Mouse (Mus musculus): ENCODE data around the gene Birc7. TPM values are rescaled to one million over a fixed set of nuclear protein-coding genes. Genes with fewer than 3 reads are reported as not detected.
A peak's percentile ranks its signal among the peaks of the same experiment; 100 is the strongest.

Birc7 gene
- polyA plus RNA-seq (2011; ENCODE audit: insufficient read depth, insufficient read length, low read depth, missing spikeins), result 0.56 and 0.85 TPM in 2 replicates

GRCm38 (mm10) chr2:180928723-180929122 is at the start of gene Birc7:
TSS of gene Birc7 (plus strand) at chr2:180929023.
- TF ChIP-seq POLR2A (IDR thresholded peaks at IDR 0.05; ENCODE audit: insufficient read depth, low read length), result no peak
- no peak for TF ChIP-seq EP300 (IDR thresholded peaks at IDR 0.05; ENCODE audit: insufficient read depth, low read depth, low read length)
- no peak for TF ChIP-seq CTCF (IDR thresholded peaks at IDR 0.05; ENCODE audit: low read depth, low read length)

GRCm38 (mm10) chr2:180879365-180880067 is 49.3 kb upstream of the Birc7 start:
- H3K4me1 ChIP-seq (ENCODE audit: control insufficient read depth, insufficient read depth, low read length), result no peaks in the 10 kb centered on the region
- no peak overlapping the region for H3K9ac ChIP-seq (ENCODE audit: low read depth, poor library complexity, severe bottlenecking)
- no peaks in the 10 kb centered on the region for H3K36me3 ChIP-seq (ENCODE audit: control insufficient read depth, insufficient read depth, low read length, poor library complexity, severe bottlenecking)
- no peak for TF ChIP-seq CTCF (IDR thresholded peaks at IDR 0.05; ENCODE audit: low read depth, low read length)
- TF ChIP-seq POLR2A (IDR thresholded peaks at IDR 0.05; ENCODE audit: insufficient read depth, low read length), result no peak
- no peak for TF ChIP-seq EP300 (IDR thresholded peaks at IDR 0.05; ENCODE audit: insufficient read depth, low read depth, low read length)
- no peak overlapping the region for H3K27ac ChIP-seq (ENCODE audit: insufficient read depth, low read length)
- H3K4me3 ChIP-seq (ENCODE audit: low read depth, low read length), result no peak overlapping the region
- H3K9me3 ChIP-seq (replicated peaks; ENCODE audit: control insufficient read depth, insufficient read depth, low read length, poor library complexity, severe bottlenecking), result no peaks in the 10 kb centered on the region
- H3K27me3 ChIP-seq (ENCODE audit: control insufficient read depth, insufficient read depth, low read length, poor library complexity, severe bottlenecking), result no peaks in the 10 kb centered on the region

More at GRCm38 (mm10) chr2:180928723-180929122, at the start of gene Birc7:
- H3K4me1 ChIP-seq (ENCODE audit: control insufficient read depth, insufficient read depth, low read length), result peaks cover 5% of the 10 kb centered on the region
- H3K27me3 ChIP-seq (ENCODE audit: control insufficient read depth, insufficient read depth, low read length, poor library complexity, severe bottlenecking), result no peaks in the 10 kb centered on the region
- H3K9me3 ChIP-seq (replicated peaks; ENCODE audit: control insufficient read depth, insufficient read depth, low read length, poor library complexity, severe bottlenecking), result no peaks in the 10 kb centered on the region
- H3K4me3 ChIP-seq (ENCODE audit: low read depth, low read length), result no peak within 1 kb of the TSS
- no peak within 1 kb of the TSS for H3K27ac ChIP-seq (ENCODE audit: insufficient read depth, low read length)
- H3K9ac ChIP-seq (ENCODE audit: low read depth, poor library complexity, severe bottlenecking), result no peak within 1 kb of the TSS
- no peaks in the 10 kb centered on the region for H3K36me3 ChIP-seq (ENCODE audit: control insufficient read depth, insufficient read depth, low read length, poor library complexity, severe bottlenecking)

GRCm38 (mm10) chr2:180881281-180881680 is 47.5 kb upstream of the Birc7 start:
- no peaks in the 10 kb centered on the region for H3K27me3 ChIP-seq (ENCODE audit: control insufficient read depth, insufficient read depth, low read length, poor library complexity, severe bottlenecking)
- no peaks in the 10 kb centered on the region for H3K4me1 ChIP-seq (ENCODE audit: control insufficient read depth, insufficient read depth, low read length)
- TF ChIP-seq POLR2A (IDR thresholded peaks at IDR 0.05; ENCODE audit: insufficient read depth, low read length) (no peak), CTCF (IDR thresholded peaks at IDR 0.05; ENCODE audit: low read depth, low read length) (no peak), EP300 (IDR thresholded peaks at IDR 0.05; ENCODE audit: insufficient read depth, low read depth, low read length) (no peak)
- no peak overlapping the region for H3K27ac ChIP-seq (ENCODE audit: insufficient read depth, low read length)
- H3K9me3 ChIP-seq (replicated peaks; ENCODE audit: control insufficient read depth, insufficient read depth, low read length, poor library complexity, severe bottlenecking), result no peaks in the 10 kb centered on the region
- no peak overlapping the region for H3K9ac ChIP-seq (ENCODE audit: low read depth, poor library complexity, severe bottlenecking)
- no peak overlapping the region for H3K4me3 ChIP-seq (ENCODE audit: low read depth, low read length)
- H3K36me3 ChIP-seq (ENCODE audit: control insufficient read depth, insufficient read depth, low read length, poor library complexity, severe bottlenecking), result no peaks in the 10 kb centered on the region

GRCm38 (mm10) chr2:180885270-180885669 is 43.6 kb upstream of the Birc7 start:
- peaks cover 5% of the 10 kb centered on the region for H3K4me1 ChIP-seq (ENCODE audit: control insufficient read depth, insufficient read depth, low read length)
- no peak for TF ChIP-seq POLR2A (IDR thresholded peaks at IDR 0.05; ENCODE audit: insufficient read depth, low read length)
- TF ChIP-seq EP300 (IDR thresholded peaks at IDR 0.05; ENCODE audit: insufficient read depth, low read depth, low read length), result no peak
- no peaks in the 10 kb centered on the region for H3K36me3 ChIP-seq (ENCODE audit: control insufficient read depth, insufficient read depth, low read length, poor library complexity, severe bottlenecking)
- H3K27me3 ChIP-seq (ENCODE audit: control insufficient read depth, insufficient read depth, low read length, poor library complexity, severe bottlenecking), result no peaks in the 10 kb centered on the region
- H3K9me3 ChIP-seq (replicated peaks; ENCODE audit: control insufficient read depth, insufficient read depth, low read length, poor library complexity, severe bottlenecking), result no peaks in the 10 kb centered on the region
- H3K4me3 ChIP-seq (ENCODE audit: low read depth, low read length), result no peak overlapping the region
- H3K9ac ChIP-seq (ENCODE audit: low read depth, poor library complexity, severe bottlenecking), result no peak overlapping the region
- no peak overlapping the region for H3K27ac ChIP-seq (ENCODE audit: insufficient read depth, low read length)

- H3K4me1 ChIP-seq (ENCODE audit: control insufficient read depth, insufficient read depth, low read length), result peaks cover 5% of the 10 kb centered on the region
- H3K4me3 ChIP-seq (ENCODE audit: low read depth, low read length), result no peak overlapping the region
- no peak overlapping the region for H3K9ac ChIP-seq (ENCODE audit: low read depth, poor library complexity, severe bottlenecking)
- H3K9me3 ChIP-seq (replicated peaks; ENCODE audit: control insufficient read depth, insufficient read depth, low read length, poor library complexity, severe bottlenecking), result no peaks in the 10 kb centered on the region
- 0 out of 2 replicates have a peak, but pooled peaks have one; percentile 26 for TF ChIP-seq EP300 (IDR thresholded peaks at IDR 0.05; ENCODE audit: insufficient read depth, low read depth, low read length)
- no peak for TF ChIP-seq POLR2A (IDR thresholded peaks at IDR 0.05; ENCODE audit: insufficient read depth, low read length)
- TF ChIP-seq CTCF (IDR thresholded peaks at IDR 0.05; ENCODE audit: low read depth, low read length), result no peak
- H3K27ac ChIP-seq (ENCODE audit: insufficient read depth, low read length), result no peak overlapping the region
- peaks cover 20% of the 10 kb centered on the region for H3K27me3 ChIP-seq (ENCODE audit: control insufficient read depth, insufficient read depth, low read length, poor library complexity, severe bottlenecking)
- no peaks in the 10 kb centered on the region for H3K36me3 ChIP-seq (ENCODE audit: control insufficient read depth, insufficient read depth, low read length, poor library complexity, severe bottlenecking)
Observed at GRCm38 (mm10) chr2:180889271-180889920, 39.4 kb upstream of the Birc7 start.

- H3K27ac ChIP-seq (ENCODE audit: insufficient read depth, low read length), result no peak overlapping the region
- no peak overlapping the region for H3K4me3 ChIP-seq (ENCODE audit: low read depth, low read length)
Observed at GRCm38 (mm10) chr2:180889921-180890280, 38.9 kb upstream of the Birc7 start.

More at GRCm38 (mm10) chr2:180889921-180890280, 38.9 kb upstream of the Birc7 start:
- Histone ChIP-seq H3K4me1 (ENCODE audit: control insufficient read depth, insufficient read depth, low read length) (peaks cover 5% of the 10 kb centered on the region), H3K36me3 (ENCODE audit: control insufficient read depth, insufficient read depth, low read length, poor library complexity, severe bottlenecking) (no peaks in the 10 kb centered on the region), H3K9ac (ENCODE audit: low read depth, poor library complexity, severe bottlenecking) (no peak overlapping the region), H3K9me3 (replicated peaks; ENCODE audit: control insufficient read depth, insufficient read depth, low read length, poor library complexity, severe bottlenecking) (no peaks in the 10 kb centered on the region), H3K27me3 (ENCODE audit: control insufficient read depth, insufficient read depth, low read length, poor library complexity, severe bottlenecking) (peaks cover 20% of the 10 kb centered on the region)
- TF ChIP-seq CTCF (IDR thresholded peaks at IDR 0.05; ENCODE audit: low read depth, low read length) (no peak), EP300 (IDR thresholded peaks at IDR 0.05; ENCODE audit: insufficient read depth, low read depth, low read length) (0 out of 2 replicates have a peak, but pooled peaks have one; percentile 23)

All from ES-Bruce4 (cell line).